Mouse (Mus musculus) intestine, postnatal 0 days (tissue): Measurements from ENCODE around the gene Grik1. TPM values are rescaled to one million over a fixed set of nuclear protein-coding genes. Genes with fewer than 3 reads are reported as not detected.

Experiments used
- ATAC-seq: fragments of 200-750 bp; cut with Nextera tagmentation; 2 replicates; pipeline ENCODE4 v1.8.0; 2017; ENCODE audit warnings: mild to moderate bottlenecking, moderate TSS enrichment, moderate library complexity
- H3K27ac ChIP-seq: fragments of 300-500 bp; sonication (generic); 2 replicates; pipeline ENCODE4 v1.5.1; 2014; ENCODE audit warnings: mild to moderate bottlenecking, low read depth, low read length, moderate library complexity
- H3K27me3 ChIP-seq: fragments of 300-500 bp; sonication (generic); replicated peaks from 2 replicates; pipeline ENCODE4 v1.6.1; 2014; ENCODE audit warnings: low read length, mixed read lengths; ENCODE audit not compliant: control insufficient read depth, insufficient read depth
- H3K36me3 ChIP-seq: fragments of 300-500 bp; sonication (generic); 2 replicates; pipeline ENCODE4 v1.6.1; 2014; ENCODE audit warnings: mild to moderate bottlenecking, moderate library complexity; ENCODE audit not compliant: control insufficient read depth, insufficient read depth
- H3K4me1 ChIP-seq: fragments of 300-500 bp; sonication (generic); replicated peaks from 2 replicates; pipeline ENCODE4 v1.6.1; 2014; ENCODE audit warnings: antibody characterized with exemption, low read length, mixed read lengths; ENCODE audit not compliant: control insufficient read depth, insufficient read depth
- H3K4me2 ChIP-seq: fragments of 300-500 bp; sonication (generic); replicated peaks from 2 replicates; pipeline ENCODE4 v1.6.1; 2014; ENCODE audit warnings: low read depth, mild to moderate bottlenecking, moderate library complexity
- H3K4me3 ChIP-seq: fragments of 300-500 bp; sonication (generic); 2 replicates; pipeline ENCODE4 v1.5.1; 2014; ENCODE audit warnings: low read depth, low read length
- H3K9ac ChIP-seq: fragments of 300-500 bp; sonication (generic); 2 replicates; pipeline ENCODE4 v1.6.1; 2014; ENCODE audit warnings: mild to moderate bottlenecking, low read depth, low read length
- H3K9me3 ChIP-seq: fragments of 300-500 bp; sonication (generic); 2 replicates; pipeline ENCODE4 v1.6.1; 2016; ENCODE audit warnings: mixed run types; ENCODE audit not compliant: control insufficient read depth
- CTCF ChIP-seq: sonication (generic); IDR thresholded peaks from 2 replicates; pipeline ENCODE4 v1.5.1; 2016; ENCODE audit warnings: low read depth, mild to moderate bottlenecking, control low read depth, antibody characterized with exemption, moderate library complexity
- WGBS: fragments of 180-500 bp; shearing (Covaris S2); extraction: QIAGEN DNeasy Blood & Tissue Kit; methylation state at CpG from one replicate; pipeline ENCODE4 v1.1.7; 2014; 5-methylcytosine and 5-hydroxymethylcytosine counted together
- polyA plus RNA-seq: library from polyadenylated mRNA; unstranded; fragments of >200 nt; fragmentation: Nextera tagmentation; extraction: Ambion mirVana; gene quantifications from 2 replicates; pipeline ENCODE4 v1.2.1, GENCODE M21; 2015

Grik1 gene
- polyA plus RNA-seq, 1 experiment from 2014 or later: 0.52 TPM

DNA sequence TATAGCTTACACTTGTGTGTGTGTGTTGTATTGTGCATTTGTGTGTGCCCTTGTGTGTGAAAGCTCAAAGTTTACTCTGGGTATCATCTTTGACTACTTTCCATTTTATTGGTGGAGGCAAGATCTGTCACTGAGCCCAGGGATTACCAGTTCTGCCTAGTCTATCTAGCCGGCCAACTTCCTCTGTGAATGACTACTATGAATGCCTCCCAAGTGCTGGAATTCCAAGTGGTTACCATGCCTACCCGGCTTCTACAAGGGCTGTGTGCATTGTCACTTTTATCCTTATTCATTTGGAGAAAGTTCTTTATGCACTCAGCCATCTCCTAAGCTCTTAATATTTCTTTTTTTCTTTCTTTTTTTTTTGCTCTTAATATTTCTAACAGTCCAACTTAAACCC is 301.3 kb downstream of the Grik1 start:
- Histone ChIP-seq H3K4me2 (no peak overlapping the region), H3K9me3 (no peaks in the 10 kb centered on the region), H3K27ac (no peak overlapping the region), H3K27me3 (no peaks in the 10 kb centered on the region), H3K9ac (no peak overlapping the region), H3K4me3 (no peak overlapping the region), H3K4me1 (no peaks in the 10 kb centered on the region), H3K36me3 (no peaks in the 10 kb centered on the region)
- 65% methylated on average over 2 of the region's 2 CpGs for WGBS
- TF ChIP-seq CTCF: no peak
- no peak for ATAC-seq

DNA sequence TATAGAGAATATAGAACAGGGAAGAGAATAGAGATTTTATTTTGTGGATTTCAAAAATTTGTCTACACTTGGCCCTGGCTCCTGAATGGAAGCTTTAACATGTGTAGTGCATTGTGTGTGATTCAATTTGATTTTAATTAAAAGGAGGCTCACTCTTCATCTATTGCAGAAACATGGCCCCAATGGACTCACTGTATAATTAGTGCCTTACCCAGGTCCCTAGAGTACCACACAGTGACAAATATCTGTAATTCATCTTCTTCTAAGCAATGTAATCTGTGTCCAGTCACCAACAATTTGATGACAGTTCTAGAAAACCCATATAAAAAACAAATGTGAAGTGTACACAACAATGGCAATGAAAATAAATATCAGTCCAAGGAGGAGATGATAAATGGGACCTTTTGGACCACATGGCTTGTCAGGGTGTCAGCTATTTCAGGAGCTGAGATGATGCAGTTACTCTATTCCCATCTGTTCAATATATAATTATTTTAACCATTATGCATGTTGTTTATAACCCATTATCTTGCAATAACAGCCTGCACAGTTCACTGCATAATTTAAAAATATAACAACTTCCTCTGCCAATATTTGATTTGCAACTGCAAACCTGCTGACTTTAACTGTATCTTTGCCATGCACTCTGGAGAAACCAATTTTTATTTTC is 305.7 kb downstream of the Grik1 start:
- Histone ChIP-seq H3K4me1 (no peaks in the 10 kb centered on the region), H3K27me3 (no peaks in the 10 kb centered on the region), H3K27ac (no peak overlapping the region), H3K4me3 (no peak overlapping the region), H3K4me2 (no peak overlapping the region), H3K9me3 (no peaks in the 10 kb centered on the region), H3K36me3 (no peaks in the 10 kb centered on the region), H3K9ac (no peak overlapping the region)
- no peak for TF ChIP-seq CTCF
- no peak for ATAC-seq

GRCm38 (mm10) chr16:87974076-87974443 is 316.0 kb downstream of the Grik1 start:
- ATAC-seq: no peak
- H3K9me3 ChIP-seq: no peaks in the 10 kb centered on the region
- whole genome bisulfite sequencing: 70% methylated on average over 3 of the region's 3 CpGs
- H3K4me3 ChIP-seq: no peak overlapping the region
- H3K4me2 ChIP-seq: no peak overlapping the region
- no peaks in the 10 kb centered on the region for H3K36me3 ChIP-seq
- no peak overlapping the region for H3K9ac ChIP-seq
- no peak overlapping the region for H3K27ac ChIP-seq
- H3K4me1 ChIP-seq: no peaks in the 10 kb centered on the region
- H3K27me3 ChIP-seq: no peaks in the 10 kb centered on the region
- no peak for TF ChIP-seq CTCF

GRCm38 (mm10) chr16:87973394-87974075 is 316.5 kb downstream of the Grik1 start:
- Histone ChIP-seq H3K27ac (no peak overlapping the region), H3K4me2 (no peak overlapping the region), H3K27me3 (no peaks in the 10 kb centered on the region), H3K4me1 (no peaks in the 10 kb centered on the region), H3K36me3 (no peaks in the 10 kb centered on the region), H3K4me3 (no peak overlapping the region), H3K9ac (no peak overlapping the region), H3K9me3 (no peaks in the 10 kb centered on the region)
- ATAC-seq: no peak
- 77% methylated on average over 2 of the region's 2 CpGs for WGBS
- no peak for TF ChIP-seq CTCF

DNA sequence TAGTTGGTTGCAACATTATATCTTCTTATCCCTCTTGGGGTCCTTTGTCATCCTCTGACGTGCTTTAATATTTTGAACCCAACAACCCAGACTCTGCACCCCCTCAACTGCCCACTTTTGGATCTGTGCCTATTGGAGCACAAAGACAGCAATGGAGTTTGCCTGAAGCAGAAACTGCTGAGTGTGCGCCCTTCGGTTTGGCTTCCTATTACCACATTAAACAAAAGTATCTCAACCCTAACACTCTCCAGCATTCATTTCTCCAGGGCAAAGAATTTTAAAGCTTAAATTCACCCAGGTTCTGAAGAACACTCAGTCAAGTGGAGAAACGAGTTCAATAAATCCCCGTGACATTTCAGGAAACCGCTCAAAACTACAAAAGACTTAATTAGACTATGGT is 318.2 kb downstream of the Grik1 start:
- Histone ChIP-seq H3K4me2 (no peak overlapping the region), H3K9ac (no peak overlapping the region), H3K36me3 (no peaks in the 10 kb centered on the region), H3K9me3 (no peaks in the 10 kb centered on the region), H3K27ac (no peak overlapping the region), H3K27me3 (no peaks in the 10 kb centered on the region), H3K4me1 (no peaks in the 10 kb centered on the region), H3K4me3 (no peak overlapping the region)
- TF ChIP-seq CTCF: no peak
- ATAC-seq: no peak
- WGBS: 89% methylated on average over 6 of the region's 6 CpGs

DNA sequence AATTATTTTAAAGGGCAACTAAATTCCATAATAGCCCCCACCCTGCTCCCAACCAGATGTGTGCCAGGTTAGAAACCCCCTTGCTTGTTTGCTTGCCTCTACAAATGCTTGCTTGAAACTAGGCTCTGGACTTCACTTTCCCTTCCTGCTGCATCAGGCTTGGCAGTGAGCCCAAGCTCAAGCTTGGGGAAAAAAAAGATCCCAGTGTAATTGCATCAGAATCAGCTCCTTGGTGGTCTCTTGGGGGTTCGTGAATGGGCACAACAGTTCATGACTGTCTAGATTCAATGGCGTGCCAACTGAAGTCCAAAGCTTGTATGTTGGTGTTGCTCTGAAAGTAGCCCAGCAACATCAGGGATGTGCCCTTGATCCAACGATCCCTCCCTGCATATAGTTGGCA is 320.1 kb downstream of the Grik1 start:
- no peak overlapping the region for H3K4me2 ChIP-seq
- no peaks in the 10 kb centered on the region for H3K9me3 ChIP-seq
- ATAC-seq: no peak
- H3K27ac ChIP-seq: no peak overlapping the region
- 73% methylated on average over 3 of the region's 3 CpGs for WGBS
- no peak overlapping the region for H3K9ac ChIP-seq
- no peak overlapping the region for H3K4me3 ChIP-seq
- H3K4me1 ChIP-seq: no peaks in the 10 kb centered on the region
- no peaks in the 10 kb centered on the region for H3K36me3 ChIP-seq
- no peaks in the 10 kb centered on the region for H3K27me3 ChIP-seq
- TF ChIP-seq CTCF: no peak
